Mouse (Mus musculus) hindbrain, embryonic 16.5 days (tissue): ENCODE measurements around the gene Crispld2. TPM values are rescaled to one million over a fixed set of nuclear protein-coding genes. Genes with fewer than 3 reads are reported as not detected.

Experiments used
- ATAC-seq: fragments of 200-750 bp; cut with Nextera tagmentation; 2 replicates; pipeline ENCODE4 v1.8.0; 2017; ENCODE audit warnings: moderate TSS enrichment, moderate library complexity
- H3K27ac ChIP-seq: fragments of 300-500 bp; sonication (generic); 2 replicates; pipeline ENCODE4 v1.5.1; 2014; ENCODE audit warnings: low read depth, mild to moderate bottlenecking, control low read depth, low read length, moderate library complexity
- H3K27me3 ChIP-seq: fragments of 300-500 bp; sonication (generic); replicated peaks from 2 replicates; pipeline ENCODE4 v1.6.1; 2014; ENCODE audit warnings: low read length; ENCODE audit not compliant: control insufficient read depth, insufficient read depth
- H3K36me3 ChIP-seq: fragments of 300-500 bp; sonication (generic); 2 replicates; pipeline ENCODE4 v1.6.1; 2014; ENCODE audit warnings: mild to moderate bottlenecking, low read length, moderate library complexity, mixed read lengths; ENCODE audit not compliant: control insufficient read depth, insufficient read depth
- H3K4me1 ChIP-seq: fragments of 300-500 bp; sonication (generic); 2 replicates; pipeline ENCODE4 v1.6.1; 2014; ENCODE audit warnings: low read depth, low read length; ENCODE audit not compliant: control insufficient read depth, insufficient read depth
- H3K4me2 ChIP-seq: fragments of 300-500 bp; sonication (generic); 2 replicates; pipeline ENCODE4 v1.6.1; 2014; ENCODE audit warnings: mild to moderate bottlenecking, low read length, control low read depth, moderate library complexity
- H3K4me3 ChIP-seq: fragments of 300-500 bp; sonication (generic); 2 replicates; pipeline ENCODE4 v1.5.1; 2014; ENCODE audit warnings: mild to moderate bottlenecking, low read length, control low read depth, moderate library complexity
- H3K9ac ChIP-seq: fragments of 300-500 bp; sonication (generic); 2 replicates; pipeline ENCODE4 v1.6.1; 2014; ENCODE audit warnings: low read depth, mild to moderate bottlenecking, control low read depth, low read length, moderate library complexity
- H3K9me3 ChIP-seq: fragments of 300-500 bp; sonication (generic); 2 replicates; pipeline ENCODE4 v1.6.1; 2014; ENCODE audit warnings: mild to moderate bottlenecking, low read length, moderate library complexity; ENCODE audit not compliant: control insufficient read depth
- WGBS: fragments of 180-500 bp; shearing (Covaris S2); extraction: QIAGEN DNeasy Blood & Tissue Kit; methylation state at CpG from one replicate; pipeline ENCODE4 v1.1.7; 2014; 5-methylcytosine and 5-hydroxymethylcytosine counted together
- polyA plus RNA-seq: library from polyadenylated mRNA; unstranded; fragments of >200 nt; fragmentation: Nextera tagmentation; extraction: Ambion mirVana; gene quantifications from 2 replicates; pipeline ENCODE4 v1.2.1, GENCODE M21; 2015

The Crispld2 gene
- polyA plus RNA-seq: 2.7 and 3.1 TPM in 2 replicates

DNA sequence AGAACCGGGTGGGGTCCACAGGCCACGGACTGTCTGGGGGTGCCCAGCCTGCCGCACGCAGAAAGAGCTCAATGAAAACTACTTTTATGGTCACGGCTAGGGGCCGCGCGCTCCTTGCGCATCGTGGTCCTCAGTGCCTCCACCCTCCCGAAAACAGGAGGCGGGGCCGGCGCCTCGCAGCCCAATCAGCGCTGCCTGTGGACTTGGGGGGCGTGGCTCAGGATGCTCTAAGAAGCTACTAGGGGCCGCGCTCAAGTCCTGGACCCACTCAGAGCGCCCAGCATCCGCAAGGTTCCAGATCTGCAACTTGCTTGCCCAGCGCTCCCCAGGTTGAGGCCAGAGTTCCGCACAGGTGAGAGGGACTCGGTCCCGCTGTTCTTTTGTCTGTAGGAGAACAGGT is at the start of gene Crispld2:
Gene Crispld2, plus strand, starts transcription at position 190 of the 400 bp plus-strand sequence.
- under 1% methylated on average over 25 of the region's 25 CpGs for whole genome bisulfite sequencing
- Histone ChIP-seq H3K4me3 (peak within 1 kb of the TSS; percentile 38), H3K4me2 (peak within 1 kb of the TSS; percentile 62), H3K27ac (no peak within 1 kb of the TSS), H3K4me1 (peaks cover 8% of the 10 kb centered on the region), H3K9ac (peak within 1 kb of the TSS; percentile 7; the same call in 1 of the 2 replicates), H3K9me3 (no peaks in the 10 kb centered on the region), H3K36me3 (no peaks in the 10 kb centered on the region), H3K27me3 (peaks cover 15% of the 10 kb centered on the region)
- peak; percentile 94 for ATAC-seq

DNA sequence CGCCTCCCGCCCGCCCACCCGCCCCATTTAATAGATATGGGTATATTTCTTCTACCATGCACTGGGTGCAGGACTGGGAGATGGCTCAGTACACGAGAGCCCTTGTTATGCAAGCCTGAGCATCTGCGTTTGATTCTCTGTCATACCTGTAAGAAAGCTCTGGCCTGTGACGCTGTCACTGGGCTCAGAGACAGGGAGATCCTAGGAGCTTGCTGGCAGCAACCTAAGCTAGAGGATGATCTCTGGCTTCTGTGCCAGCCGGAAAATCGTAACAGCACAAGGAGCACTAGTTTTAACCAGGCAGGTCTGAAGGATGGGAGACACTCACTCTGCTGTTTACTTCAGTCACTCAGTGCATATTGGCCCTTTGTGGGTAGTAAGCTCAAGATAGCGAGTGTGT is 48.6 kb upstream of the Crispld2 start:
- peaks cover 13% of the 10 kb centered on the region for H3K36me3 ChIP-seq

DNA sequence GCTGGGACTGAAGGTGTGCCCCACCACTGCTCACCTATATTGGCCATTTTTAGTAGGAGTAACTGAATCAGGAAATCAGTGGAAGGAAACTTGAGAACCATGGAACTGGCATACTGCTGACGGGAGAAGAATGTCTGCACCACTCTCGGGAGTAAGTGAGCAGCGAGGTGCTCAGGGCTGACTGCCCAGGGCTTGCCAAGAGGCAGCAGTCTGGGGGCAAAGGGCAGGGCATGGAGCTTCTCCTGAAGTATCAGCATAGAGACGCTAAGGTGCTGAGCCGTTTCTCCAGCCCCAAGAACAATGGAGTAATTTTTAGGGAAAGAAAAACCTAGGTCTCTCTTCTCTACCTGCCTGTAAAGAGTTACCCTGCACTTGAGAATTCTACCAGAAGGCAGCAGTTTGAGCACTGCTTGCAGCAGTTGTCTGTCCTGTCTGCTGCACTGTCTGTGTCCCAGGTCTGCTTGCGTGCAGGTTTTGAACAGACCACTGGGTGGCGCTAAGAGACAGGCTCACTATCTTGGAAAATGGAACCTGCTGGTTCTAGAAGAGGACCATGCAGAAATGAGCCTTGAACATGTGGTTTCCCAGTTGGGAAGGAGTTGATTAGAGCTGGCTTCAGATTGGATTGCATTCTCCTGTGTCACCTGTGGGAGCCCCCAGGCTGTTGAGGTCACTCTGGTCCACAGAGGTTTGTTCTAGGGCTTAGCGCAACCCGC is 48.0 kb upstream of the Crispld2 start:
- WGBS: 64% methylated on average over 9 of the region's 9 CpGs
- Histone ChIP-seq H3K9ac (no peak overlapping the region), H3K36me3 (peaks cover 16% of the 10 kb centered on the region), H3K27me3 (no peaks in the 10 kb centered on the region), H3K9me3 (no peaks in the 10 kb centered on the region), H3K4me2 (no peak overlapping the region), H3K4me3 (no peak overlapping the region), H3K4me1 (peaks cover 2% of the 10 kb centered on the region), H3K27ac (no peak overlapping the region)
- ATAC-seq: peak; percentile 74

More for the DNA sequence above, 48.6 kb upstream of the Crispld2 start:
- no peak overlapping the region for H3K4me3 ChIP-seq
- peaks cover 2% of the 10 kb centered on the region for H3K4me1 ChIP-seq
- ATAC-seq: no peak
- no peaks in the 10 kb centered on the region for H3K27me3 ChIP-seq
- no peak overlapping the region for H3K9ac ChIP-seq
- H3K4me2 ChIP-seq: no peak overlapping the region
- no peaks in the 10 kb centered on the region for H3K9me3 ChIP-seq
- 89% methylated on average over 10 of the region's 10 CpGs for WGBS
- no peak overlapping the region for H3K27ac ChIP-seq

DNA sequence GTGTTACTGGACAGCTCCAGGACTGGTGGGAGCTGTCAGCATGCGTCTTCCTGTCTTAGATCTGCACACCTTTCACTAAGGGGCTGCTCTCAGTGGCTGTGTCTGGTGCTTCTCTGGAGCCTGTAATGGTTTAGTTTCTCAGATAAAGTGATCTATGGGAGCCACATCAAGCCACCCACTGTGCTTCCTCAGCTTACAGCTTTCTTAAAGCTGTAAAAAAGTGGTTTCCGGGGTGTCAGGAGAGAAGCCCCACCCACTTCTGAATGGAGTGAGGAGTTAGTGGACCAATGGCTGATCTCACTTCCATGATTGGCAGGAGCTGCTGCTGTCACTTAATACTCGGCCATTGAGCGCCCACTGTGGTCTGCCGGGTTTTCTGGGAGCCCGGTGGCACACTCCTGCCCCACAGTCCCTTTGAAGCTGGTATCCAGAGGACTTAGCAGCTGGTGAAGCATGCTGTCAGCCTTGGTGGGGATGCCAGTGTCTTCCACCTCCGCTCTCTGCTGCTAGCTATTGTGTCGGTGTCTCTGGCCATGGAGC is 45.8 kb upstream of the Crispld2 start:
- no peaks in the 10 kb centered on the region; the same call in 1 of the 2 replicates for H3K4me1 ChIP-seq
- H3K36me3 ChIP-seq: peaks cover 29% of the 10 kb centered on the region

DNA sequence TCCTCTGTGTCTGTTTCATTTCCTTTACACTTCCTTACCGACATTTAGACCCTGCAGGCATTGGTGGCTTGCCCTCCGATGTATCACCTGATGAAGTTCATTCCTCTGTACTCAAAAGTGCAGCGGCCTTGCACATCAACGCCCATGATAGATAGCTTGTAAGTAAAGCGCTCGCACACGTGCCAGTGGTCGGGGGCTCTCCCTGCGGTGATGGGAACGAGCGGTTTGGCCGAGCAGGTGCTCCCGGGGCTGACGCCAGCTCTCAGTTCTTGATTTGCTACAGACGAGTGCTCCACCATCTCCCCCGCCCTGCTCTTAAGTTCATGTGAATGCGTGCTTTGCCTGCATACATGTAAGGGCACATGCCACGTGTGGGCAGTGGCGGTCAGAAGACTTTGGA is 44.6 kb upstream of the Crispld2 start:
- H3K27ac ChIP-seq: no peak overlapping the region
- H3K9me3 ChIP-seq: no peaks in the 10 kb centered on the region
- H3K36me3 ChIP-seq: peaks cover 23% of the 10 kb centered on the region
- no peak overlapping the region for H3K9ac ChIP-seq
- no peaks in the 10 kb centered on the region for H3K27me3 ChIP-seq
- no peak for ATAC-seq
- no peak overlapping the region for H3K4me2 ChIP-seq
- WGBS: 79% methylated on average over 19 of the region's 19 CpGs
- H3K4me3 ChIP-seq: no peak overlapping the region
- no peaks in the 10 kb centered on the region; the same call in 1 of the 2 replicates for H3K4me1 ChIP-seq

More for the DNA sequence above, 45.8 kb upstream of the Crispld2 start:
- Histone ChIP-seq H3K4me3 (no peak overlapping the region), H3K4me2 (no peak overlapping the region), H3K9me3 (no peaks in the 10 kb centered on the region), H3K27ac (no peak overlapping the region), H3K9ac (no peak overlapping the region), H3K27me3 (no peaks in the 10 kb centered on the region)
- no peak for ATAC-seq
- 80% methylated on average over 8 of the region's 8 CpGs for WGBS

DNA sequence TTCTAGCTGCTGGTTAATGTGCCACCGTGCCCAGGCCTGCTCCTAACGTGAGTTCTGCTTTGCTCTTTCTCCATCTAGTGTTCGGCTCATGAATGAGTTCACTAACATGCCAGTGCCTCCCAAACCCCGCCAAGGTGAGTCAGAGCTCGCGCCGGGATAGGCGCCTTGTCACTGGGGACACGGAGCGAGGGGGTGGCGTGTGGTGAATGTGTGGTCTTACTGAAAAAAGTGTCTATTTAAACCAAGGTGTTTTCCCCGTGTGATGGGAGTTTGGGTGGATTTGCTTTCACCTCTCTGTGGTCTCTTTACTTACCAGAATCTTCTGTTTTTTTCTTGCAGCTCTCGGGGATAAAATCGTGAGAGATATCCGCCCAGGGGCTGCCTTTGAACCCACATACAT is 43.9 kb upstream of the Crispld2 start:
- WGBS: 71% methylated on average over 15 of the region's 15 CpGs
- Histone ChIP-seq H3K27me3 (no peaks in the 10 kb centered on the region), H3K9ac (no peak overlapping the region), H3K36me3 (peaks cover 26% of the 10 kb centered on the region), H3K4me3 (no peak overlapping the region), H3K27ac (no peak overlapping the region), H3K4me2 (no peak overlapping the region), H3K4me1 (no peaks in the 10 kb centered on the region; the same call in 1 of the 2 replicates), H3K9me3 (no peaks in the 10 kb centered on the region)
- no peak for ATAC-seq

DNA sequence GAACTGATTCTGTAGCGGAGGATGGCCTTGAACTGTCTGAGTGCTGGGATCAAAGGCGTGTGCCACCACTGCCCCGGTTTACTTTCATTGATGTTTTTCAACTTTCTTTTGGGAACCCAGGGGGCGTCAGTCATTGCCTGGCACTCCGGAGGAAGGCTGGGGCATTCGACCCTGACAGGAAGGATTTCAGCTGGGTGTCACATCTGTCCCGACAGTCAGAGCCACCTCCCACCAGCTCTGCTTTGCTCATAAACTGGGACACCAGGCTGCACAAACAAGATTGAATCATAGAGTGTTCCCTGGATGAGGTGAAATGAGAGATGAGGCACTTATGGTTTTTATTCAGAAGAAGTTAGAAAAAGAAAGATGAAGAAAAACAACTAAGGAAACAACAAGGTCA is 40.0 kb upstream of the Crispld2 start:
- Histone ChIP-seq H3K9me3 (no peaks in the 10 kb centered on the region), H3K27me3 (no peaks in the 10 kb centered on the region), H3K9ac (no peak overlapping the region), H3K4me1 (no peaks in the 10 kb centered on the region; the same call in 1 of the 2 replicates), H3K27ac (no peak overlapping the region), H3K4me3 (no peak overlapping the region), H3K36me3 (peaks cover 55% of the 10 kb centered on the region), H3K4me2 (no peak overlapping the region)
- no peak for ATAC-seq
- 74% methylated on average over 7 of the region's 7 CpGs for WGBS

DNA sequence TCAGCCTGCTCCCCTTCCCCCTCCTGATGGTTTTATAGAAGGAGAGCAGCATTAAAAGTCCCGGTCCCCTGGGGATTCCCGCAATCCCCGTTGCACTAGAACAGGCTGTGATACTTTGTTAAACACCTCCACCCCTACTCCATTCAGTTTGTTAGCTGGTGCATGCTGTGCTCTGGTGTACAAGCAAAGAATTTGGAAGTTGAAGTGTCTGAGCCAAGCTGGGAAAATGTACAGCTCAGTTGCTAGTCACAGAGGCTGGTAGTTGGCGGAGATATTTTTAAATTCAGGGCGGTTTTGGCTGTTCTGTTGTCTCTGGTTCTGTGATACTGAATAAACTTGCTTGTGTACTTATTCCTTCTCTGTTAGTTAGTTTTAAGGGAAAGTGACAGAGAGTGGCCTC is 39.5 kb upstream of the Crispld2 start:
- 67% methylated on average over 5 of the region's 5 CpGs for WGBS
- H3K9me3 ChIP-seq: no peaks in the 10 kb centered on the region
- H3K4me1 ChIP-seq: no peaks in the 10 kb centered on the region; the same call in 1 of the 2 replicates
- no peaks in the 10 kb centered on the region for H3K27me3 ChIP-seq
- H3K27ac ChIP-seq: no peak overlapping the region
- H3K36me3 ChIP-seq: peaks cover 57% of the 10 kb centered on the region
- H3K9ac ChIP-seq: no peak overlapping the region
- H3K4me3 ChIP-seq: no peak overlapping the region
- no peak for ATAC-seq
- no peak overlapping the region for H3K4me2 ChIP-seq

DNA sequence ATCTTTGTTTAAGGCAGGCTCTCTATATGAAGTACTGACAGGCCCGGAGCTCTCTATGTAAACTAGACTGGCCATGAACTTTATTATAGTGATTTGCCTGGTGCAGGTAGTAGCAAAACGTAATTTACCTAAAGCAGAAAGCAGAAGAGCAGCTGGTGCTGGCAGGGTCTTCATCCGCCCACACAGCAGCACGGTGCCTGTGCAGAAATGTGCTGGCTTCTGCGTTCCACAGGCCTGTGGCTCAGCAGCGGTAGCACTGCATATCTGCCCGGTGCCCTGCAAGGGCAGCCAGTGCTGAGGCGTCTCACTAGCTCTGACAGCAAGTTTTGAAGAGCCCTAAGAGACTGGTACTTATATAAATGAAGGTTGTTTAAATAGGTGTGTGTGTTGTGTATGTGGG is 36.9 kb upstream of the Crispld2 start:
- 94% methylated on average over 8 of the region's 8 CpGs for WGBS
- ATAC-seq: no peak

More for the DNA sequence above, 36.9 kb upstream of the Crispld2 start:
- Histone ChIP-seq H3K27ac (no peak overlapping the region), H3K9me3 (no peaks in the 10 kb centered on the region), H3K4me1 (no peaks in the 10 kb centered on the region), H3K4me2 (no peak overlapping the region), H3K36me3 (peaks cover 49% of the 10 kb centered on the region), H3K9ac (no peak overlapping the region), H3K27me3 (no peaks in the 10 kb centered on the region), H3K4me3 (no peak overlapping the region)
